Mouse (Mus musculus) embryonic facial prominence, embryonic 14.5 days (tissue): ENCODE results near the gene Hectd4. TPM values are rescaled to one million over a fixed set of nuclear protein-coding genes. Genes with fewer than 3 reads are reported as not detected.

Source experiments
- ATAC-seq: fragments of 200-750 bp; cut with Nextera tagmentation; 2 replicates; pipeline ENCODE4 v1.8.0; 2017; ENCODE audit warnings: low read depth, moderate number of reproducible peaks, moderate TSS enrichment
- DNase-seq: peaks from one replicate; pipeline ENCODE4 v3.0.0-alpha.2; 2015; ENCODE audit warnings: low spot score
- H3K27ac ChIP-seq: fragments of 300-500 bp; sonication (generic); replicated peaks from 2 replicates; pipeline ENCODE4 v1.5.1; 2014; ENCODE audit warnings: low read depth, mild to moderate bottlenecking, low read length, moderate library complexity
- H3K27me3 ChIP-seq: fragments of 300-500 bp; sonication (generic); replicated peaks from 2 replicates; pipeline ENCODE4 v1.6.1; 2014; ENCODE audit warnings: low read length; ENCODE audit not compliant: control insufficient read depth, insufficient read depth
- H3K36me3 ChIP-seq: fragments of 300-500 bp; sonication (generic); 2 replicates; pipeline ENCODE4 v1.6.1; 2014; ENCODE audit warnings: low read length, mixed read lengths; ENCODE audit not compliant: control insufficient read depth, insufficient read depth
- H3K4me1 ChIP-seq: fragments of 300-500 bp; sonication (generic); 2 replicates; pipeline ENCODE4 v1.6.1; 2014; ENCODE audit warnings: antibody characterized with exemption, low read length; ENCODE audit not compliant: control insufficient read depth, insufficient read depth
- H3K4me2 ChIP-seq: fragments of 300-500 bp; sonication (generic); 2 replicates; pipeline ENCODE4 v1.6.1; 2014; ENCODE audit warnings: low read depth, mild to moderate bottlenecking, low read length, moderate library complexity, mixed read lengths
- H3K4me3 ChIP-seq: fragments of 300-500 bp; sonication (generic); 2 replicates; pipeline ENCODE4 v1.5.1; 2014; ENCODE audit warnings: low read depth, mild to moderate bottlenecking, low read length
- H3K9ac ChIP-seq: fragments of 300-500 bp; sonication (generic); 2 replicates; pipeline ENCODE4 v1.6.1; 2014; ENCODE audit warnings: low read depth, mild to moderate bottlenecking, low read length, moderate library complexity, mixed read lengths
- H3K9me3 ChIP-seq: fragments of 300-500 bp; sonication (generic); 2 replicates; pipeline ENCODE4 v1.6.1; 2016; ENCODE audit warnings: low read length; ENCODE audit not compliant: control insufficient read depth
- WGBS: fragments of 180-500 bp; shearing (Covaris S2); extraction: QIAGEN DNeasy Blood & Tissue Kit; methylation state at CpG from one replicate; pipeline ENCODE4 v1.1.7; 2014; 5-methylcytosine and 5-hydroxymethylcytosine counted together
- polyA plus RNA-seq: library from polyadenylated mRNA; unstranded; fragments of >200 nt; fragmentation: Nextera tagmentation; extraction: Ambion mirVana; gene quantifications from 2 replicates; pipeline ENCODE4 v1.2.1, GENCODE M21; 2014

Hectd4 gene
- polyA plus RNA-seq, 1 experiment from 2014 or later = 7.3 TPM

- H3K36me3 ChIP-seq = peaks cover 91% of the 10 kb centered on the region
- ATAC-seq = peak; percentile 87
These were observed 121.0 kb downstream of the Hectd4 start for GRCm38 (mm10) chr5:121340965-121341473.

GRCm38 (mm10) chr5:121342490-121342889, 122.5 kb downstream of the Hectd4 start:
- no peak for DNase-seq
- Histone ChIP-seq H3K9ac (no peak overlapping the region), H3K27me3 (no peaks in the 10 kb centered on the region), H3K9me3 (no peaks in the 10 kb centered on the region), H3K27ac (no peak overlapping the region), H3K4me2 (no peak overlapping the region), H3K36me3 (peaks cover 90% of the 10 kb centered on the region), H3K4me1 (no peaks in the 10 kb centered on the region), H3K4me3 (no peak overlapping the region)
- ATAC-seq = no peak
- WGBS = 88% methylated on average over 11 of the region's 11 CpGs

More at GRCm38 (mm10) chr5:121340965-121341473, 121.0 kb downstream of the Hectd4 start:
- no peaks in the 10 kb centered on the region for H3K4me1 ChIP-seq
- H3K27me3 ChIP-seq = no peaks in the 10 kb centered on the region
- DNase-seq = peak; percentile 70
- no peak overlapping the region for H3K4me2 ChIP-seq
- no peak overlapping the region for H3K4me3 ChIP-seq
- H3K9ac ChIP-seq = no peak overlapping the region
- no peaks in the 10 kb centered on the region for H3K9me3 ChIP-seq
- 9% methylated on average over 7 of the region's 7 CpGs for WGBS
- H3K27ac ChIP-seq = no peak overlapping the region

- Histone ChIP-seq H3K4me1 (no peaks in the 10 kb centered on the region), H3K36me3 (peaks cover 90% of the 10 kb centered on the region), H3K27ac (no peak overlapping the region), H3K4me2 (no peak overlapping the region), H3K27me3 (no peaks in the 10 kb centered on the region), H3K9ac (no peak overlapping the region), H3K4me3 (no peak overlapping the region), H3K9me3 (no peaks in the 10 kb centered on the region)
- ATAC-seq (no peak), DNase-seq (no peak)
- WGBS = 93% methylated on average over 8 of the region's 8 CpGs
These were observed 124.0 kb downstream of the Hectd4 start for GRCm38 (mm10) chr5:121343997-121344396.

GRCm38 (mm10) chr5:121359229-121359628, 139.2 kb downstream of the Hectd4 start:
- Histone ChIP-seq H3K36me3 (peaks cover 100% of the 10 kb centered on the region), H3K27me3 (no peaks in the 10 kb centered on the region)

GRCm38 (mm10) chr5:121361696-121362095, 141.7 kb downstream of the Hectd4 start:
- no peaks in the 10 kb centered on the region for H3K27me3 ChIP-seq
- ATAC-seq = no peak
- no peaks in the 10 kb centered on the region for H3K4me1 ChIP-seq
- WGBS = 82% methylated on average over 5 of the region's 5 CpGs
- H3K36me3 ChIP-seq = peaks cover 99% of the 10 kb centered on the region
- H3K4me3 ChIP-seq = no peak overlapping the region
- H3K9ac ChIP-seq = no peak overlapping the region
- H3K27ac ChIP-seq = no peak overlapping the region
- DNase-seq = no peak
- no peak overlapping the region for H3K4me2 ChIP-seq
- H3K9me3 ChIP-seq = no peaks in the 10 kb centered on the region

More at GRCm38 (mm10) chr5:121359229-121359628, 139.2 kb downstream of the Hectd4 start:
- H3K4me1 ChIP-seq = no peaks in the 10 kb centered on the region
- DNase-seq (no peak), ATAC-seq (no peak)
- no peak overlapping the region for H3K27ac ChIP-seq
- no peak overlapping the region for H3K4me2 ChIP-seq
- H3K4me3 ChIP-seq = no peak overlapping the region
- H3K9ac ChIP-seq = no peak overlapping the region
- 59% methylated on average over 9 of the region's 9 CpGs for WGBS
- no peaks in the 10 kb centered on the region for H3K9me3 ChIP-seq

GRCm38 (mm10) chr5:121363441-121363840, 143.4 kb downstream of the Hectd4 start:
- ATAC-seq (no peak), DNase-seq (no peak)
- WGBS = 83% methylated on average over 7 of the region's 7 CpGs
- Histone ChIP-seq H3K4me2 (no peak overlapping the region), H3K27ac (no peak overlapping the region), H3K4me3 (no peak overlapping the region), H3K9me3 (no peaks in the 10 kb centered on the region), H3K27me3 (no peaks in the 10 kb centered on the region), H3K9ac (no peak overlapping the region), H3K36me3 (peaks cover 99% of the 10 kb centered on the region), H3K4me1 (no peaks in the 10 kb centered on the region)

- H3K9me3 ChIP-seq = no peaks in the 10 kb centered on the region
- ATAC-seq (no peak), DNase-seq (peak; percentile 20)
- 74% methylated on average over 16 of the region's 16 CpGs for WGBS
- no peak overlapping the region for H3K4me3 ChIP-seq
- no peak overlapping the region for H3K27ac ChIP-seq
- H3K36me3 ChIP-seq = peaks cover 89% of the 10 kb centered on the region
- no peak overlapping the region for H3K9ac ChIP-seq
- H3K27me3 ChIP-seq = no peaks in the 10 kb centered on the region
- no peaks in the 10 kb centered on the region for H3K4me1 ChIP-seq
- H3K4me2 ChIP-seq = no peak overlapping the region
These were observed 146.6 kb downstream of the Hectd4 start for GRCm38 (mm10) chr5:121366449-121367225.

GRCm38 (mm10) chr5:121367255-121367654, 147.2 kb downstream of the Hectd4 start:
- DNase-seq (no peak), ATAC-seq (no peak)
- Histone ChIP-seq H3K4me2 (no peak overlapping the region), H3K9me3 (no peaks in the 10 kb centered on the region), H3K4me3 (no peak overlapping the region), H3K27ac (no peak overlapping the region), H3K4me1 (no peaks in the 10 kb centered on the region), H3K36me3 (peaks cover 89% of the 10 kb centered on the region), H3K9ac (no peak overlapping the region), H3K27me3 (no peaks in the 10 kb centered on the region)
- WGBS = 81% methylated on average over 4 of the region's 4 CpGs

- Histone ChIP-seq H3K4me2 (no peak overlapping the region), H3K27ac (no peak overlapping the region), H3K9ac (no peak overlapping the region), H3K9me3 (no peaks in the 10 kb centered on the region), H3K27me3 (no peaks in the 10 kb centered on the region), H3K36me3 (peaks cover 85% of the 10 kb centered on the region), H3K4me1 (no peaks in the 10 kb centered on the region), H3K4me3 (no peak overlapping the region)
- WGBS = 85% methylated on average over 6 of the region's 6 CpGs
- ATAC-seq (no peak), DNase-seq (no peak)
These were observed 151.7 kb downstream of the Hectd4 start for GRCm38 (mm10) chr5:121371712-121372111.
